Mouse (Mus musculus): ENCODE data around the gene Prr15.
A peak's percentile ranks its signal among the peaks of the same experiment; 100 is the strongest.

Prr15 gene

DNA sequence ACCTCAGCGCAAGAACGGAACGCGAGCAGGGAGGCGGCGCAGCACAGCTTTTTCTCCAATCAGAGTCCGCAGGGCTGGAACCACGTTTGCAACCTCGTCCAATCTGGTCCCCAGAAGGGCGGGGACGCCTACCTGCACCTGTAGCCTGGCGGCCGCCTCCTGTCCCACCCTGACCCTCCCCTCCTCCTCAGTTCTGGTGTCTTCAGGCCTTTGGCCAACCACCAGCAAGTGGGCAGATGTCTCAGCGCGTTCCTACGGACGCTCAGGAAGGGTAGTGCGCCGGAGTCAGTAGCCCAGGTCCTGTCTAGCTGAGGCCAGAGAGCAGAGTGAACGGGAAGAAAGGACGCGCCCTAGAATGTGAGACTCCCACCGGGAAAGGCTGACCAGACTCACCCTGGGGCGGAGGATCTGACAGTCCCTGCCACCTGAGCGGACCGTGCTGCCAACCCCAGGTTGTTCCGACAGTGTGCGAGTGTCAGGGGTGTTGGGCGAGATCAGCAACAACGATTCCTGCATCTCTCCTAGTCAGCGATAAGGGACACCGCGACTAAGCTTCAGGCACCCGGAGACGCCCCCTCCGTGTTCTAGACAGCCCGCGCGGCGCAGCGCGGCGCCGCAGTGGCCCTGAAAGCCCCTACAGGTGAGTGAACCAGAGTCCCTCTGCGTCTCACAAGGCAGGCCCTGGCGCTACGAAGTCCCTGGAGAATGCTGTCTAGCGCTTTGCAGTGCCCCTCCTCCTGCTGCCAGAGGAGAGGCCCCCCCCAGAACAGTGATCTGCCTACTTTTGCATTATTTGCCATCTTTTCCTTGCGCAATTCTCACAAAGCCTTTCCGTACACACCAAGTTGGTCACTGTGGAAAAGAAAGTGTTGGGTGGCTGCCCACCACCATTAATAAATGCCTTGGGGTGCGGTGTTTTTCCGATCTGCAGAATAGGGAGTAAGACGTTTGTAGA lies 1.3 kb downstream of the Prr15 start:
- TF ChIP-seq CTCF (conservative IDR thresholded peaks at IDR 0.05; ENCODE audit: low read length): no peak
- no peak for TF ChIP-seq POU5F1 (IDR thresholded peaks at IDR 0.05; ENCODE audit: borderline replicate concordance, low read length)
- TF ChIP-seq NANOG (IDR thresholded peaks at IDR 0.05; ENCODE audit: borderline replicate concordance, low read length): no peak
- Histone ChIP-seq H3K4me1 (replicated peaks; ENCODE audit: low read depth, low read length) (peaks cover 34% of the 10 kb centered on the region), H3K9me3 (ENCODE audit: low read length) (no peaks in the 10 kb centered on the region), H3K36me3 (ENCODE audit: insufficient read depth, low read length) (no peaks in the 10 kb centered on the region), H3K4me3 (replicated peaks; ENCODE audit: low read length) (peak overlapping the region; percentile 77), H3K27me3 (ENCODE audit: insufficient read depth, low read length) (peaks cover 65% of the 10 kb centered on the region)

DNA sequence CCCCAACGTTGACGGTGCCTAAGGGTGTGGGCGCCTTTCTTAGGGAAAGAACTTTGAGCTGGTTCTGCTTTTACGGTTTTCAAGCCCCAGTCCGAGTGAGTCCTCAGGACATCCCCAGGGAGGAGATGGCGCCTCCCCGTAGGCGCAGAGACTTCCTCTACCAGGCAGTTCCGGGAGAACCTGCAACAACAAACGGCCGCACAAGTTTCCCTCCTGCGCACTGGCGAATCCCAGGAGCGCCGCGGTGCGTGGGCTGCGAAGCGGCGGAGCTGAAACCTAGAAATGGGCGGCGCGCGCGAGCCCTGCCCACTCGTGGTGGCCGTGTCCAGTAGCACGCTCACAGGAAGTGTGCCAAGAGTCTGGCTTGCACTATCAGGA lies 2.0 kb downstream of the Prr15 start:
- Histone ChIP-seq H3K27me3 (ENCODE audit: insufficient read depth, low read length) (peaks cover 65% of the 10 kb centered on the region), H3K4me1 (replicated peaks; ENCODE audit: low read depth, low read length) (peaks cover 34% of the 10 kb centered on the region), H3K9me3 (ENCODE audit: low read length) (no peaks in the 10 kb centered on the region), H3K36me3 (ENCODE audit: insufficient read depth, low read length) (no peaks in the 10 kb centered on the region), H3K4me3 (replicated peaks; ENCODE audit: low read length) (peak overlapping the region; percentile 77)
- TF ChIP-seq CTCF (conservative IDR thresholded peaks at IDR 0.05; ENCODE audit: low read length) (no peak), POU5F1 (IDR thresholded peaks at IDR 0.05; ENCODE audit: borderline replicate concordance, low read length) (no peak), NANOG (IDR thresholded peaks at IDR 0.05; ENCODE audit: borderline replicate concordance, low read length) (no peak)

DNA sequence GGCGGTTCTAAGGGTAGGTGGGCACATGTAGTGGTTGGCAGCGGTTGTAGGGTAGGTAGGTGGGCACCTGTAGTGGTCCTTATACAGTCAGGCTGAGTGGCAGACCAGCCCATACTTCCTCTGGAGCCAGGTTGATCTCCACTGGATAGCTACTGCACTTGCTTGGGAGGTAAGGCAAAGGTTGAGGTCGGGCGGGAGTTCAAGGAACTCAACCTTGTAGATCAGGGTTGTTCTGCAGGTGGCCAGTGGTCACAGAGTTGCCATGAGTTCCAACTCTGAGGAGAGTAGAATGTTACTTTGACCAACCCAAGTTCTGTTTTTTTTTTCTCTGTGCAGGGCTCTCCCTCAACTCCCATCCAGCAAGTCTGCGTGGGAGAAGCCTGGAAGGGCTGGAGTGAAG lies 3.1 kb downstream of the Prr15 start:
- Histone ChIP-seq H3K9me3 (ENCODE audit: low read length) (no peaks in the 10 kb centered on the region), H3K4me1 (replicated peaks; ENCODE audit: low read depth, low read length) (peaks cover 34% of the 10 kb centered on the region), H3K36me3 (ENCODE audit: insufficient read depth, low read length) (no peaks in the 10 kb centered on the region), H3K4me3 (replicated peaks; ENCODE audit: low read length) (peak overlapping the region; percentile 48; the same call in 1 of the 2 replicates), H3K27me3 (ENCODE audit: insufficient read depth, low read length) (peaks cover 64% of the 10 kb centered on the region)
- TF ChIP-seq POU5F1 (IDR thresholded peaks at IDR 0.05; ENCODE audit: borderline replicate concordance, low read length): no peak
- no peak for TF ChIP-seq NANOG (IDR thresholded peaks at IDR 0.05; ENCODE audit: borderline replicate concordance, low read length)
- TF ChIP-seq CTCF (conservative IDR thresholded peaks at IDR 0.05; ENCODE audit: low read length): no peak

DNA sequence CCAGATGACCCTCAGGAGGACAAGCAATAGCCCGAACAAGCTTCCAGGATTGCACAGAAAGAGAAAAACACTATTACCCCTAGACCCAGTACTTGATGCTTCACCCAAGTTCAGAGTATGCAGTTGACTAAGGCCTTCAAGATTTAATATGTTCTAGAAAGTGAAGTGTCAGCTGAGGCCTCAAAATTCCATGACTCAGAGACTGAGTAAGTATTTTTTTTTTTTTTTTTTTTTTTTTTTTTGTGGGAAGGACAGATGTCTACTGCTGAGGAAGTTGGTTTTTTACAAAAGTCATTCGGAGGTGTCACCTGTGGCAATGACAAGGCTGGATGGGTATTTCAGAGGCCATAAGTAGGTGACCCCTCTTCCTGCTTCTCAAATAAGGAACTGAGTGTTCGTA lies 4.0 kb downstream of the Prr15 start:
- H3K27me3 ChIP-seq (ENCODE audit: insufficient read depth, low read length): peaks cover 60% of the 10 kb centered on the region
- H3K9me3 ChIP-seq (ENCODE audit: low read length): no peaks in the 10 kb centered on the region
- H3K4me1 ChIP-seq (replicated peaks; ENCODE audit: low read depth, low read length): peaks cover 34% of the 10 kb centered on the region
- H3K4me3 ChIP-seq (replicated peaks; ENCODE audit: low read length): no peak overlapping the region
- no peak for TF ChIP-seq CTCF (conservative IDR thresholded peaks at IDR 0.05; ENCODE audit: low read length)
- TF ChIP-seq POU5F1 (IDR thresholded peaks at IDR 0.05; ENCODE audit: borderline replicate concordance, low read length): no peak
- TF ChIP-seq NANOG (IDR thresholded peaks at IDR 0.05; ENCODE audit: borderline replicate concordance, low read length): no peak
- no peaks in the 10 kb centered on the region for H3K36me3 ChIP-seq (ENCODE audit: insufficient read depth, low read length)

DNA sequence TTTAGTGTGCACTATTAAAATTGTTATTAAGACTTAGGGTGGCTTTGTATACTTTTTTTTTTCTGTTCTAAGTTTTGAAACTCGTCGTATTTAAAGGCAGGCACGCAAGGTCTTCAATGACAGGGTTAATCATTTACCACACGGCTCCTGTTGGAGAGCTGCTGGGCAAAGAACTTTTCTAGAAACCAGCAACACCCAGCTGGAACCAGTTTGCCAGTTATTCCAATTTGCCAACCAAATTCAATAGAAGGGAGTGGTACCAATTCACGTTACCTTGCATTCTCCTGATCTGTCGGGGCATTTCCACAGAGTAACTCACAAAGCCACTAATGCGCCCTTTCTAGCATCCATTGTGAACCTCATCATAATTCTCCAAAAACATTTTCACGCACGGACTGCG lies 4.5 kb downstream of the Prr15 start:
- Histone ChIP-seq H3K36me3 (ENCODE audit: insufficient read depth, low read length) (no peaks in the 10 kb centered on the region), H3K4me3 (replicated peaks; ENCODE audit: low read length) (no peak overlapping the region), H3K27me3 (ENCODE audit: insufficient read depth, low read length) (peaks cover 54% of the 10 kb centered on the region), H3K4me1 (replicated peaks; ENCODE audit: low read depth, low read length) (peaks cover 34% of the 10 kb centered on the region), H3K9me3 (ENCODE audit: low read length) (no peaks in the 10 kb centered on the region)
- no peak for TF ChIP-seq NANOG (IDR thresholded peaks at IDR 0.05; ENCODE audit: borderline replicate concordance, low read length)
- TF ChIP-seq CTCF (conservative IDR thresholded peaks at IDR 0.05; ENCODE audit: low read length): no peak
- TF ChIP-seq POU5F1 (IDR thresholded peaks at IDR 0.05; ENCODE audit: borderline replicate concordance, low read length): no peak

DNA sequence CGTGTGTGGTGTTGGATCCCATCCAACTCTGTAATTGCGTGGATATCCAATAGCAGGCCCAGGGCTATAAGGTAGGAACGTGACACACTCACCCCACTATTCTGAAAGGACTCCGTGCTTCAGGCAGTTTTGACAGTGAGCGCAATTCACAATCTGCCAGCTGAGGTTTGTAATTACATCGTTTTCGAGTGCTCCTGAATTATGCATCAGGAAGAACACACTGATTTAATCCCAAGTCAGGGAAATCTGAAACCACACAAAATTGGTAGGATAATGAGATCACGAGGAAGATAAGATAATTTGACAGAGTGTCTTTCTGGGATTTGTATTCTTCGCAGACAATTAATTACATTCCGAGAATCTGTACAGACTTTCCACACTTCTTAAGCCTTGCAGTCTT lies 6.1 kb downstream of the Prr15 start:
- peaks cover 38% of the 10 kb centered on the region for H3K27me3 ChIP-seq (ENCODE audit: insufficient read depth, low read length)
- no peak overlapping the region for H3K4me3 ChIP-seq (replicated peaks; ENCODE audit: low read length)
- H3K4me1 ChIP-seq (replicated peaks; ENCODE audit: low read depth, low read length): peaks cover 27% of the 10 kb centered on the region
- H3K36me3 ChIP-seq (ENCODE audit: insufficient read depth, low read length): no peaks in the 10 kb centered on the region
- no peak for TF ChIP-seq CTCF (conservative IDR thresholded peaks at IDR 0.05; ENCODE audit: low read length)
- TF ChIP-seq POU5F1 (IDR thresholded peaks at IDR 0.05; ENCODE audit: borderline replicate concordance, low read length): no peak
- no peak for TF ChIP-seq NANOG (IDR thresholded peaks at IDR 0.05; ENCODE audit: borderline replicate concordance, low read length)
- no peaks in the 10 kb centered on the region for H3K9me3 ChIP-seq (ENCODE audit: low read length)

DNA sequence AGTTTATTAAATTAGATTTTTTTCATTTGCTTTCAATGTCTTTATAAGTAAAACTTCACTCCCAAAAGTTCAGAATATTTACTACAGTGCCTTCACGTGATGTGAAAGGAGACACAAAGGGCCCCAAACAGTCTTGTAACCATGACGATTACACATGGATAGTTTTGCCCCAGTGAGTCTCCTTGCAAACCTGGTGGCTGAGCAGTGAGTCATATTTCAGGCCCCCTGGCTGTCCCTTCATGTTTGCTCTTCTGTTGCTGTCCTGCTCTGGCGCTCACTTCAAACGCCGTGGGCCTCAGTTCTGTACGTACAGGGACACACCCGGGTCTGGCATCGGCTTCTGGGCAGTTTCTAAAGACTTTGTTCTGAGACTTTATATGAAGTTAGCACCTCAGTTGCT lies 6.6 kb downstream of the Prr15 start:
- no peak for TF ChIP-seq POU5F1 (IDR thresholded peaks at IDR 0.05; ENCODE audit: borderline replicate concordance, low read length)
- no peak for TF ChIP-seq CTCF (conservative IDR thresholded peaks at IDR 0.05; ENCODE audit: low read length)
- no peak for TF ChIP-seq NANOG (IDR thresholded peaks at IDR 0.05; ENCODE audit: borderline replicate concordance, low read length)
- Histone ChIP-seq H3K4me1 (replicated peaks; ENCODE audit: low read depth, low read length) (peaks cover 22% of the 10 kb centered on the region), H3K4me3 (replicated peaks; ENCODE audit: low read length) (no peak overlapping the region), H3K36me3 (ENCODE audit: insufficient read depth, low read length) (no peaks in the 10 kb centered on the region), H3K9me3 (ENCODE audit: low read length) (no peaks in the 10 kb centered on the region), H3K27me3 (ENCODE audit: insufficient read depth, low read length) (peaks cover 34% of the 10 kb centered on the region)

DNA sequence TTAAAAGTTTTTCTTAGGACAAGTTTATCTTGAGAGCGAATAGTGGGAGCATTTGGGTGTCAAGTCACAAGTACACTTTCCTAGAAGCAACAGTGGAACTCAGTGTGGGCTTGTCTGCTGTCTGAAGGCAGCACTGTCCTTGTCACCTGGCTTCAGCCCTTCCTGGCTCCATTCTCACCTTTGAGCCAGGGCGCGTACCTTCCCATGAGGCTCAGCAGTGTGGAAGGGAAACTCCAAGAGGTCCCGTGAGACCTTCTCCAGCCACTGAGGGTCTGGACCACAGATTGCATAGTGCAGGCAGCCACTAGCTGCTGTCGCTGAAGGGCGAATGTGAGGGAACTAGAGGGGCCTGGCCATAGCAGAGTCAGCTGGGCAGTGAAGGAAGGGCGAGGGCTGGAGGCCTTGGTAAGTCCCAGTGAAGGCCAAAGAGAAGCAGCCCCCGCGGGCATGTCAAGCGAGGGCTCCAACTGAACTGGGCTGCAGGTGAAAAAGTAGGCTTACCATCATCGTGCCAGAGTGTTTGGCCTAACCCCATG lies 7.5 kb downstream of the Prr15 start:
- H3K9me3 ChIP-seq (ENCODE audit: low read length): no peaks in the 10 kb centered on the region
- H3K4me3 ChIP-seq (replicated peaks; ENCODE audit: low read length): no peak overlapping the region
- H3K36me3 ChIP-seq (ENCODE audit: insufficient read depth, low read length): no peaks in the 10 kb centered on the region
- H3K27me3 ChIP-seq (ENCODE audit: insufficient read depth, low read length): peaks cover 24% of the 10 kb centered on the region
- TF ChIP-seq NANOG (IDR thresholded peaks at IDR 0.05; ENCODE audit: borderline replicate concordance, low read length) (no peak), POU5F1 (IDR thresholded peaks at IDR 0.05; ENCODE audit: borderline replicate concordance, low read length) (no peak), CTCF (conservative IDR thresholded peaks at IDR 0.05; ENCODE audit: low read length) (no peak)
- peaks cover 13% of the 10 kb centered on the region for H3K4me1 ChIP-seq (replicated peaks; ENCODE audit: low read depth, low read length)
